Mouse (Mus musculus) bone marrow macrophage, adult 2 months (primary cell): ENCODE results near the gene Cyp26c1.

ENCODE experiments used
- CTCF ChIP-seq: IDR thresholded peaks from 2 replicates; pipeline ENCODE4 v1.5.1; 2012; ENCODE audit warnings: low read depth, mild to moderate bottlenecking, low read length, moderate library complexity
- POLR2A ChIP-seq: IDR thresholded peaks from 2 replicates; pipeline ENCODE4 v1.6.1; 2012; ENCODE audit warnings: mild to moderate bottlenecking, low read depth, low read length, borderline replicate concordance

DNA sequence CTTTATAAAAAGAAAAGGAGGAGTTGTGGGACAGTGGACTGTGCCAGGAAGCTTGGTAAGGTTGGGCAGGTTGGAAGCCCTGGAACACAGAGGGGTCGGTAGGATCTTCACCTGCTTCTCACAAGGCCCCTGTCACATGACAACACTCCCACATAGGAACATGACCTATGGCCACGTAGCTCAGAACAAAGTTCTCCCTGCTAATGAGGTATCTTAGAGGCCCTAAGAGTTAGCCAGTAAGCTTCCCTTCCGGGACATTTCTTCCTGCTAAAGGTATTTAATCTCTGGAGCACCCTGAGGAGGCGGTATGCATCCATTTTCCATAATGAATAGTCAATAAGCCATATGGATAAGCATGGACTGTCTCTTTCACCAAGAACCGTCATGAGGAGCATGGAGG lies 15.9 kb upstream of the Cyp26c1 start:
- TF ChIP-seq POLR2A, result no peak
- no peak for TF ChIP-seq CTCF
